Mouse (Mus musculus): Measurements from ENCODE around the gene Nlrp6.

DNA sequence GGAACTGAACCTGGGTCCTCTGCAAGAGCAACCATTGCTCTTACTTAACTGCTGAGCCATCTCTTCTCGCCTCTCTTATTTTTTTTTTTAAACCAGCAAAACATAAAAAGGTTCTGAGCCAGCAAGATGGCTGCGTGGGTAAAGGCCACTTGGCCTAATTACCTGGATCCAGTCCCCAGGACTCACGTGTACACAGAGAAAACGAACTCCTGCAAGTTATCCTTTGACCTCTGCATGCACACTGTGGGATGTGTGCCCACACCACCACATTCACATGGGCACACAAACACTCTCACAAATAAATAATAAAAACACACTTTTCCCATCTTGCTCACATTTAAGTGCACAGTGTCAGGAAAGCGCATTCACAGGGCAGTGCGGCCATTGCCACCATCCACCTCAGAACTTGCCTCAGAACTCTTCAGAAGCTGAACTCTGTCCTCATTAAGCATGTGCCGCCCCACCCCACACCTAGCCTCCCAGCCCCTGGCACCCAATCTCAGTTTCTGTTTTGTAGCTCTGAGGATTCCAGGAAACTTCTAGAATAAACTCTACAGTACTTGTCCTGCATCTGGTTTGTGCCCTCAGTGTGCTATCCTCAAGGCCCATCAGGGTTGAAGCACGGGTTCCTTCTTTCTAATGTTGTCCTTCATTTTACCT lies 6.5 kb upstream of the Nlrp6 start:
- TF ChIP-seq POLR2A (IDR thresholded peaks at IDR 0.05; ENCODE audit: control insufficient read depth, extremely low read depth, insufficient read depth, low read length, poor library complexity) (no peak), CTCF (IDR thresholded peaks at IDR 0.05; ENCODE audit: borderline replicate concordance, control insufficient read depth, extremely low read depth, insufficient read depth, low read length, poor library complexity) (no peak)
